In genomic region chr1:106603406-106603805, GRCm38 (mm10) we compare ENCODE assay signal across 9 mouse cellular contexts.
DNase-seq lines count a peak whose midpoint lies in the region; ATAC-seq lines count a peak whose summit lies in the region.
"Had no signal": no experiment of that assay in that cellular context is flagged by ENCODE, and none has a peak within 500 bp of the region (broad histone marks: within the 10 kb centered on the region; RNA-seq: fewer than 3 reads in every experiment).

No protein-coding gene starts in this region.

- peak overlapping the region; percentile 74 for H3K27ac ChIP-seq in heart, embryonic 13.5 days (replicated peaks)
- no peak overlapping the region for H3K27ac ChIP-seq in neural tube, embryonic 11.5 days (ENCODE audit: low read depth, low read length)
- 0 out of 2 replicates have a peak overlapping the region, but pooled peaks have one; percentile 42 for H3K27ac ChIP-seq in limb, embryonic 10.5 days
- H3K27ac ChIP-seq in stomach, embryonic 15.5 days: no peak overlapping the region
- H3K27ac ChIP-seq: liver, embryonic 15.5 days had no signal

- peak overlapping the region; percentile 17 for H3K4me3 ChIP-seq in heart, embryonic 13.5 days
- no peak overlapping the region for H3K4me3 ChIP-seq in neural tube, embryonic 11.5 days (ENCODE audit: low read depth, low read length)
- H3K4me3 ChIP-seq in limb, embryonic 10.5 days: no peak overlapping the region
- H3K4me3 ChIP-seq in stomach, embryonic 15.5 days (replicated peaks): no peak overlapping the region
- H3K4me3 ChIP-seq: liver, embryonic 15.5 days had no signal

- H3K9me3 ChIP-seq in heart, embryonic 13.5 days: no peaks in the 10 kb centered on the region
- no peaks in the 10 kb centered on the region for H3K9me3 ChIP-seq in neural tube, embryonic 11.5 days (ENCODE audit: control insufficient read depth, low read length)
- H3K9me3 ChIP-seq in limb, embryonic 10.5 days (replicated peaks): no peaks in the 10 kb centered on the region
- no peaks in the 10 kb centered on the region for H3K9me3 ChIP-seq in stomach, embryonic 15.5 days
- H3K9me3 ChIP-seq: liver, embryonic 15.5 days had no signal

- H3K36me3 ChIP-seq in heart, embryonic 13.5 days: no peaks in the 10 kb centered on the region
- H3K36me3 ChIP-seq in neural tube, embryonic 11.5 days (ENCODE audit: control insufficient read depth, insufficient read depth, low read length): no peaks in the 10 kb centered on the region
- no peaks in the 10 kb centered on the region for H3K36me3 ChIP-seq in limb, embryonic 10.5 days
- H3K36me3 ChIP-seq in stomach, embryonic 15.5 days: no peaks in the 10 kb centered on the region
- H3K36me3 ChIP-seq: liver, embryonic 15.5 days had no signal

- peaks cover 21% of the 10 kb centered on the region for H3K4me1 ChIP-seq in heart, embryonic 13.5 days
- peaks cover 6% of the 10 kb centered on the region; the same call in 1 of the 2 replicates for H3K4me1 ChIP-seq in neural tube, embryonic 11.5 days (ENCODE audit: control insufficient read depth, insufficient read depth, low read length)
- H3K4me1 ChIP-seq in limb, embryonic 10.5 days: peaks cover 17% of the 10 kb centered on the region
- H3K4me1 ChIP-seq in stomach, embryonic 15.5 days: peaks cover 12% of the 10 kb centered on the region
- H3K4me1 ChIP-seq: liver, embryonic 15.5 days had no signal

- ATAC-seq in heart, embryonic 13.5 days (ENCODE audit: extremely low read depth, insufficient number of reproducible peaks, low FRiP score, low TSS enrichment): no peak
- no peak for ATAC-seq in neural tube, embryonic 11.5 days (ENCODE audit: insufficient read depth, low FRiP score, low TSS enrichment)
- 0 out of 2 replicates have a peak, but pooled peaks have one; percentile 32 for ATAC-seq in stomach, embryonic 15.5 days (ENCODE audit: insufficient read depth, low FRiP score, low read depth)
- no peak for ATAC-seq in frontal cortex, adult (ENCODE audit: low TSS enrichment)

- H3K4me2 ChIP-seq in heart, embryonic 13.5 days: peak overlapping the region; percentile 58
- H3K4me2 ChIP-seq in neural tube, embryonic 11.5 days (ENCODE audit: low read depth): no peak overlapping the region
- no peak overlapping the region for H3K4me2 ChIP-seq in stomach, embryonic 15.5 days
- H3K4me2 ChIP-seq: liver, embryonic 15.5 days had no signal

- no peaks in the 10 kb centered on the region for H3K27me3 ChIP-seq in heart, embryonic 13.5 days (replicated peaks)
- H3K27me3 ChIP-seq in neural tube, embryonic 11.5 days (ENCODE audit: control insufficient read depth, insufficient read depth, low read length): no peaks in the 10 kb centered on the region
- H3K27me3 ChIP-seq in limb, embryonic 10.5 days (ENCODE audit: low read depth, poor library complexity, severe bottlenecking): no peaks in the 10 kb centered on the region
- no peaks in the 10 kb centered on the region for H3K27me3 ChIP-seq in stomach, embryonic 15.5 days (replicated peaks)
- H3K27me3 ChIP-seq: liver, embryonic 15.5 days had no signal

- WGBS in heart, embryonic 13.5 days: 13% methylated on average over 4 of the region's 4 CpGs
- 50% methylated on average over 4 of the region's 4 CpGs for WGBS in neural tube, embryonic 11.5 days
- 64% methylated on average over 4 of the region's 4 CpGs for WGBS in limb, embryonic 10.5 days
- WGBS in stomach, embryonic 15.5 days: 34% methylated on average over 4 of the region's 4 CpGs

- no peak for DNase-seq in heart, postnatal 14 days
- DNase-seq in neural tube, embryonic 11.5 days (ENCODE audit: low spot score): no peak
- DNase-seq in neural tube, embryonic 10.5 days (ENCODE audit: extremely low spot score, low spot score): no peak
- DNase-seq in limb, embryonic 10.5 days (ENCODE audit: low spot score): no peak
- DNase-seq in retina, embryonic 14.5 days (ENCODE audit: low spot score): no peak

- H3K9ac ChIP-seq in heart, embryonic 13.5 days: peak overlapping the region; percentile 69
- peak overlapping the region; percentile 22; the same call in 1 of the 2 replicates for H3K9ac ChIP-seq in neural tube, embryonic 11.5 days (ENCODE audit: low read length)
- no peak overlapping the region for H3K9ac ChIP-seq in stomach, embryonic 15.5 days
- H3K9ac ChIP-seq: liver, embryonic 15.5 days had no signal

- intact Hi-C loops in heart, postnatal 14 days (cut with DNase I): no loop called here

Comparison
In these comparisons a context has a peak if more than half of its experiments do, and no peak if none do; other contexts are left out.
1. H3K27ac ChIP-seq: peak in heart, embryonic 13.5 days (single experiment) and limb, embryonic 10.5 days (single experiment); none in neural tube, embryonic 11.5 days (single experiment) and stomach, embryonic 15.5 days (single experiment).